Mouse (Mus musculus): ENCODE data around the gene Arl14ep.

DNA sequence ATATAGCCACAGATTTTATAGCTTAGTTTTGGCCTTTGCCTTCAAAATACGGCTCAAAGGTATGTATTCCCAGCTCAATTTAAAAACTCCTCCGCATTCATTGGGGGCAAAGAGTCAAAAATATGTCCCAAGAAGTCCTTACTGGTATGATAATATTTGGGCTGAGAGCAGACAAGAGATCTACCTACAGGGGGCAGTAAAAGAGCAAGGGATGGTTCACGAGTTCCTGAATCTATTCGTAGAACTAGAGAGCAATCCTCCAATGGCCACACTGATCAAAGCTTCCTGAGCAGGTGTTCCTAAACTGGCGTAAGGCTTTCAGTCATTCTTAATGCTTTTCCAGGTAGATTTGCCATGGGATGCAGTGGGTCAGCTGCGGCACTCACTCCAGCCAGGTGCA, 35.9 kb upstream of the Arl14ep start:
- no peak for TF ChIP-seq KAT2A (IDR thresholded peaks at IDR 0.05; ENCODE audit: insufficient replicate concordance, low read length)
- TF ChIP-seq ZNF384 (IDR thresholded peaks at IDR 0.05; ENCODE audit: low read depth, low read length), result no peak
- peak in 1 of 2 experiments; percentile 56; a peak in 2 of 4 replicates for TF ChIP-seq CTCF (conservative IDR thresholded peaks at IDR 0.05 in 1 of 2, IDR thresholded peaks at IDR 0.05 in 1 of 2; ENCODE audit: low read depth in 2 of 2, low read length in 2 of 2)
- no peak for TF ChIP-seq POLR2A (IDR thresholded peaks at IDR 0.05; ENCODE audit: low read depth, low read length)
- TF ChIP-seq EP300 (IDR thresholded peaks at IDR 0.05; ENCODE audit: low read length), result no peak
- TF ChIP-seq MAFK (IDR thresholded peaks at IDR 0.05; ENCODE audit: insufficient replicate concordance, low read length), result no peak
- TF ChIP-seq MAX (IDR thresholded peaks at IDR 0.05; ENCODE audit: low read length), result no peak
- no peak for TF ChIP-seq HCFC1 (IDR thresholded peaks at IDR 0.05; ENCODE audit: low read depth, low read length)
- TF ChIP-seq BHLHE40 (IDR thresholded peaks at IDR 0.05; ENCODE audit: low read depth, low read length), result no peak
- TF ChIP-seq RAD21 (IDR thresholded peaks at IDR 0.05; ENCODE audit: low read depth, low read length), result peak; percentile 57
- no peak for TF ChIP-seq JUND (conservative IDR thresholded peaks at IDR 0.05; ENCODE audit: low read depth, low read length)
- no peak for TF ChIP-seq TCF12 (IDR thresholded peaks at IDR 0.05; ENCODE audit: low read depth, low read length)
- TF ChIP-seq NELFE (IDR thresholded peaks at IDR 0.05; ENCODE audit: low read depth, low read length), result no peak
- TF ChIP-seq RCOR1 (conservative IDR thresholded peaks at IDR 0.05; ENCODE audit: low read depth, low read length), result no peak
